Mouse (Mus musculus) heart, embryonic 10.5 days (tissue): ENCODE data around the gene Olfr453. TPM values are rescaled to one million over a fixed set of nuclear protein-coding genes. Genes with fewer than 3 reads are reported as not detected.

Source experiments
- DNase-seq: peaks from one replicate; pipeline ENCODE4 v3.0.0-alpha.2; 2017; ENCODE audit warnings: low spot score
- H3K27ac ChIP-seq: fragments of 300-500 bp; sonication (generic); 2 replicates; pipeline ENCODE4 v1.5.1; 2016; ENCODE audit warnings: mild to moderate bottlenecking
- H3K27me3 ChIP-seq: fragments of 300-500 bp; sonication (generic); 2 replicates; pipeline ENCODE4 v1.6.1; 2016; ENCODE audit warnings: mild to moderate bottlenecking; ENCODE audit not compliant: poor library complexity, insufficient read depth, severe bottlenecking
- H3K36me3 ChIP-seq: fragments of 300-500 bp; sonication (generic); 2 replicates; pipeline ENCODE4 v1.6.1; 2016; ENCODE audit warnings: mild to moderate bottlenecking, moderate library complexity
- H3K4me1 ChIP-seq: fragments of 300-500 bp; sonication (generic); 2 replicates; pipeline ENCODE4 v1.6.1; 2016; ENCODE audit warnings: mild to moderate bottlenecking
- H3K4me3 ChIP-seq: fragments of 300-500 bp; sonication (generic); 2 replicates; pipeline ENCODE4 v1.5.1; 2016; ENCODE audit warnings: mild to moderate bottlenecking, moderate library complexity
- H3K9me3 ChIP-seq: fragments of 300-500 bp; sonication (generic); 2 replicates; pipeline ENCODE4 v1.6.1; 2016; ENCODE audit warnings: mild to moderate bottlenecking, moderate library complexity
- WGBS: fragments of 180-500 bp; shearing (Covaris S2); methylation state at CpG from one replicate; pipeline ENCODE4 v1.1.7; 2016; 5-methylcytosine and 5-hydroxymethylcytosine counted together
- polyA plus RNA-seq: library from polyadenylated mRNA; unstranded; fragments of >200 nt; fragmentation: Nextera tagmentation; extraction: Ambion mirVana; gene quantifications from 2 replicates; pipeline ENCODE4 v1.2.1, GENCODE M21; 2016

Gene Olfr453
- polyA plus RNA-seq, 1 experiment from 2014 or later: not detected

DNA sequence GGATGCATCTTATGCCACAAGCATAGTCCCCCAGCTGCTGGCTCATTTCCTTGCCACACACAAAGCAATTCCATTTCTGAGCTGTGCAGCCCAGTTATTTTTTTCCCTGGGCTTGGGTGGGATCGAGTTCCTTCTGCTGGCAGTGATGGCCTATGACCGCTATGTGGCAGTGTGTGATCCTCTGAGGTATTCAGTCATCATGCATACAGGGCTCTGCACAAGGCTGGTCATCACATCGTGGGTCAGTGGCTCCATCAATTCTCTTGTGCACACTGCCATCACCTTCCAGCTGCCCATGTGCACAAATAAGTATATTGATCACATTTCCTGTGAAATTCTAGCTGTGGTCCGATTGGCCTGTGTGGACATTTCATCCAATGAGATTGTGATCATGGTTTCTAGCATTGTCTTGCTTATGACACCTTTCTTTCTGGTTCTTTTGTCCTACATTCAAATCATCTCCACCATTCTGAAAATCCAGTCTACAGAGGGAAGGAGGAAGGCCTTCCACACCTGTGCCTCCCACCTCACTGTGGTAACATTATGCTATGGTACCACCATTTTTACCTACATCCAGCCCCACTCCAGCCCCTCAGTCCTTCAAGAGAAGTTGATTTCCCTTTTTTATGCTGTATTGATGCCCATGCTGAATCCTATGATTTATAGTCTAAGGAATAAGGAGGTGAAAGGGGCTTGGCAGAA lies 51.2 kb downstream of the Olfr453 start:
- H3K4me3 ChIP-seq: no peak overlapping the region
- no peaks in the 10 kb centered on the region for H3K36me3 ChIP-seq
- no peak overlapping the region for H3K27ac ChIP-seq
- H3K4me1 ChIP-seq: no peaks in the 10 kb centered on the region
- DNase-seq: no peak
- H3K27me3 ChIP-seq: no peaks in the 10 kb centered on the region
- H3K9me3 ChIP-seq: no peaks in the 10 kb centered on the region
- WGBS: 44% methylated on average over 4 of the region's 4 CpGs

DNA sequence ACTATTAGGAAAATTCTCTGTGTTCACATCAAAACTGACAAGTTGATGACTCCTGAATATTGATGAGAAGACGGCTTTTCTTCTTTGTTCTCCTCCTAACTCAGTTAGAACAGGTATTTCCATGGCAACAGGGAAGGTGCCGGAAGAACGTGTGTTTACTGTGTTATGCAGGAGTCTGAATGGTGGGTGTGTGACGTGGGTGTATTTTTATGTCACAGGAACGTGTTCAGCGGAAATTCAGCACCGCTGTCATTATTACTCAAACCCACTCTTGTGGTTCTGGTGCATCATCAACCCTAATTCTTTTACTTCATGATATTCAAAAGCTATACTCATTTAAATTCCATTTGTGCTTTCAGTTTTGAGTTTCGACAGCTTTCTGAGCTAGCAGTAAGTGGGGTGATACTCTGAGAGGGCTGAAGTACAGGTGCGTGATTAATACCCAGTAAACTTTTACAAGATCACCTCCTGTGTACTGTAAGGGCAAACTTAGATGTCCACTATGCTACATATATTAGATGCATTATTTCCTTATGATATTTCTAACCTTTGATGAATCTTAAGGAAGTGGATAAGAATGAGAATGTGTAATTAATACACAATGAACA lies 51.9 kb downstream of the Olfr453 start:
- Histone ChIP-seq H3K27me3 (no peaks in the 10 kb centered on the region), H3K27ac (no peak overlapping the region), H3K9me3 (no peaks in the 10 kb centered on the region), H3K4me3 (no peak overlapping the region), H3K4me1 (no peaks in the 10 kb centered on the region), H3K36me3 (no peaks in the 10 kb centered on the region)
- DNase-seq: no peak
- 81% methylated on average over 9 of the region's 9 CpGs for WGBS

- no peak for DNase-seq
- Histone ChIP-seq H3K27ac (no peak overlapping the region), H3K4me1 (no peaks in the 10 kb centered on the region), H3K4me3 (no peak overlapping the region), H3K9me3 (no peaks in the 10 kb centered on the region), H3K27me3 (no peaks in the 10 kb centered on the region), H3K36me3 (no peaks in the 10 kb centered on the region)
- 89% methylated on average over 3 of the region's 3 CpGs for WGBS
Observed at GRCm38 (mm10) chr6:42794982-42795381, 55.8 kb downstream of the Olfr453 start.

Other genes starting within 250 kb of the Olfr453 start
- gene Olfr455, start 191.8 kb upstream of the Olfr453 start, polyA plus RNA-seq: not detected in 2 replicates
- not detected in 2 replicates for gene Tcaf3, start 141.7 kb upstream of the Olfr453 start, polyA plus RNA-seq
- 3.6 and 3.9 TPM in 2 replicates for gene Tcaf2, start 94.1 kb upstream of the Olfr453 start, polyA plus RNA-seq
- gene Tcaf1, start 29.3 kb upstream of the Olfr453 start, polyA plus RNA-seq: 56.8 and 62.2 TPM in 2 replicates
- gene Olfr38, start 17.0 kb downstream of the Olfr453 start, polyA plus RNA-seq: not detected in 2 replicates
- not detected in 2 replicates for gene Olfr452, start 45.7 kb downstream of the Olfr453 start, polyA plus RNA-seq
- gene Olfr450, start 72.6 kb downstream of the Olfr453 start, polyA plus RNA-seq: not detected in 2 replicates
- not detected in 2 replicates for gene Olfr449, start 95.0 kb downstream of the Olfr453 start, polyA plus RNA-seq
- not detected in 2 replicates for gene Olfr448, start 151.1 kb downstream of the Olfr453 start, polyA plus RNA-seq
- not detected in 2 replicates for gene Olfr447, start 169.5 kb downstream of the Olfr453 start, polyA plus RNA-seq
- gene Olfr446, start 182.0 kb downstream of the Olfr453 start, polyA plus RNA-seq: not detected in 2 replicates
- gene Olfr444, start 209.7 kb downstream of the Olfr453 start, polyA plus RNA-seq: not detected in 2 replicates